Mouse (Mus musculus) C2C12 (cell line): ENCODE data around the gene Clns1a.

ENCODE experiments used
- CEBPB ChIP-seq: IDR thresholded peaks from one replicate; pipeline ENCODE4 v1.6.1; 2011; ENCODE audit warnings: low read depth, mild to moderate bottlenecking, control low read depth, moderate library complexity
- CTCF ChIP-seq: IDR thresholded peaks from one replicate; pipeline ENCODE4 v1.5.1; 2011; ENCODE audit not compliant: control insufficient read depth, insufficient read depth, insufficient read length
- FOSL1 ChIP-seq: IDR thresholded peaks from one replicate; pipeline ENCODE4 v1.8.0; 2011; ENCODE audit warnings: mild to moderate bottlenecking, low read length; ENCODE audit not compliant: poor library complexity, insufficient read depth, severe bottlenecking
- MAX ChIP-seq: IDR thresholded peaks from one replicate; pipeline ENCODE4 v1.6.1; 2011; ENCODE audit warnings: mild to moderate bottlenecking, control low read depth
- MYOD1 ChIP-seq: IDR thresholded peaks from one replicate; pipeline ENCODE4 v1.6.1; 2011; ENCODE audit warnings: low read depth; ENCODE audit not compliant: control insufficient read depth, insufficient read length
- MYOG ChIP-seq: IDR thresholded peaks from one replicate; pipeline ENCODE4 v1.6.1; 2011; ENCODE audit not compliant: control insufficient read depth, insufficient read length; ENCODE audit errors: extremely low read depth
- USF1 ChIP-seq: IDR thresholded peaks from one replicate; pipeline ENCODE4 v1.6.1; 2011; ENCODE audit warnings: low read depth, mild to moderate bottlenecking, control low read depth, moderate library complexity

DNA sequence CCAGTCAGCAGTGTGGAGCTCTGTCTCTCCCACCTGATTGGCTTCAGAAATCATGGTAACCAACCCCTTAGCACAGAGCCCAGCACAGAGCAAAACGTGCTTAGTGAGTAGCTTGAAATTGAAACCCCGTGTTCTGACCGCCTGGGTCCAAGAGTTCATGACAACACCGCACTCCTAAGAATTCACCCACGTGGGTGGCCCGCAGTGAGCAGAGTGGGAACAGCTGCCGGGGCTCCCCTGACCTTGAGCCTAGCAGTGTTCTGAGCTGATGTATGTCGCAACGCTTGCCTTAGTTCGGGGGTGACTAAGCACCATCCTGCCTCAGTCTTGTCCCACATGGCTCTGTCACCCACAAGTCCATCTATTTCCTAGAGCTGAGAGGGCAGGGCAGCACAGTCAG is 44.5 kb downstream of the Clns1a start:
- TF ChIP-seq USF1 (no peak), CEBPB (no peak), CTCF (no peak), MYOG (no peak), MYOD1 (no peak), MAX (no peak), FOSL1 (no peak)
